Mouse (Mus musculus) lung, embryonic 14.5 days (tissue): ENCODE data around the gene Rac1. TPM values are rescaled to one million over a fixed set of nuclear protein-coding genes. Genes with fewer than 3 reads are reported as not detected.
A peak's percentile ranks its signal among the peaks of the same experiment; 100 is the strongest.

Experiments used
- ATAC-seq: fragments of 200-750 bp; cut with Nextera tagmentation; 2 replicates; pipeline ENCODE4 v1.8.0; 2017; ENCODE audit warnings: mild to moderate bottlenecking, moderate TSS enrichment, moderate library complexity; ENCODE audit not compliant: insufficient read depth
- DNase-seq: peaks from one replicate; pipeline ENCODE4 v3.0.0-alpha.2; 2015
- H3K27ac ChIP-seq: fragments of 300-500 bp; sonication (generic); 2 replicates; pipeline ENCODE4 v1.5.1; 2014; ENCODE audit warnings: low read depth, mild to moderate bottlenecking, moderate library complexity
- H3K27me3 ChIP-seq: fragments of 300-500 bp; sonication (generic); 2 replicates; pipeline ENCODE4 v1.6.1; 2014; ENCODE audit warnings: low read length, control low read depth; ENCODE audit not compliant: insufficient read depth
- H3K36me3 ChIP-seq: fragments of 300-500 bp; sonication (generic); 2 replicates; pipeline ENCODE4 v1.6.1; 2014; ENCODE audit warnings: control low read depth; ENCODE audit not compliant: insufficient read depth
- H3K4me1 ChIP-seq: fragments of 300-500 bp; sonication (generic); 2 replicates; pipeline ENCODE4 v1.6.1; 2014; ENCODE audit warnings: antibody characterized with exemption, control low read depth; ENCODE audit not compliant: insufficient read depth
- H3K4me2 ChIP-seq: fragments of 300-500 bp; sonication (generic); 2 replicates; pipeline ENCODE4 v1.6.1; 2014; ENCODE audit warnings: mild to moderate bottlenecking
- H3K4me3 ChIP-seq: fragments of 300-500 bp; sonication (generic); 2 replicates; pipeline ENCODE4 v1.5.1; 2014; ENCODE audit warnings: low read depth, low read length
- H3K9ac ChIP-seq: fragments of 300-500 bp; sonication (generic); 2 replicates; pipeline ENCODE4 v1.6.1; 2014
- H3K9me3 ChIP-seq: fragments of 300-500 bp; sonication (generic); 2 replicates; pipeline ENCODE4 v1.6.1; 2016; ENCODE audit warnings: low read depth, low read length, control low read depth
- CTCF ChIP-seq: IDR thresholded peaks from 2 replicates; pipeline ENCODE4 v1.5.1; 2016; ENCODE audit warnings: antibody characterized with exemption, low read depth
- WGBS: fragments of 180-500 bp; shearing (Covaris S2); extraction: QIAGEN DNeasy Blood & Tissue Kit; methylation state at CpG from one replicate; pipeline ENCODE4 v1.1.7; 2014; 5-methylcytosine and 5-hydroxymethylcytosine counted together
- polyA plus RNA-seq: library from polyadenylated mRNA; unstranded; fragments of >200 nt; fragmentation: Nextera tagmentation; extraction: Ambion mirVana; gene quantifications from 2 replicates; pipeline ENCODE4 v1.2.1, GENCODE M21; 2014

Gene Rac1
- polyA plus RNA-seq, 1 experiment from 2014 or later = 588 TPM

- Histone ChIP-seq H3K27ac (peak overlapping the region; percentile 64), H3K4me1 (no peaks in the 10 kb centered on the region), H3K27me3 (no peaks in the 10 kb centered on the region), H3K9ac (no peak overlapping the region), H3K9me3 (no peaks in the 10 kb centered on the region), H3K4me3 (no peak overlapping the region), H3K36me3 (peaks cover 27% of the 10 kb centered on the region; the same call in 1 of the 2 replicates), H3K4me2 (no peak overlapping the region)
- no peak for TF ChIP-seq CTCF
- peak; percentile 39; the same call in 1 of the 2 replicates for ATAC-seq
- 65% methylated on average over 15 of the region's 15 CpGs for WGBS
- peak; percentile 82 for DNase-seq
Observed at GRCm38 (mm10) chr5:143470421-143471164, 57.2 kb downstream of the Rac1 start.

DNA sequence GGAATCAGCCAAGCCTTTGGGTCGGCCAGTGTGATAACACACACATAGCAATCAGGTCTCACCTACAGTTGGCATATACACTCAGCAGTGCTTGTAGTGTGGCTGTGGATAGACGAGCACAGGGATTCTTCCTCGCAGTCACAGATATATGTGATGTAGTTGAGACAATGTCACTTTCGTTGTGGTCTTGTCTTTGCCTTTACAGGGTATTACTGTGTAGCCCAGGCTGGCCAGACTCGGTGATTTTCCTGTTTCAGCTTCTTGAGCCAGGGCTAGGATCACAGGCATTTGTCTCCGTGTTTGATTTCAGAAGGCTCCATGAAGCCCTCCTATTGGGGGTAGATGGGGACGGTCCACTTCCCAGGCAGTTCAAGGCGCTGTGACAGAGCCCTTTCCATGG is 58.2 kb downstream of the Rac1 start:
- TF ChIP-seq CTCF = no peak
- H3K4me2 ChIP-seq = no peak overlapping the region
- ATAC-seq = no peak
- no peak for DNase-seq
- peaks cover 21% of the 10 kb centered on the region; the same call in 1 of the 2 replicates for H3K36me3 ChIP-seq
- H3K27me3 ChIP-seq = no peaks in the 10 kb centered on the region
- H3K4me3 ChIP-seq = no peak overlapping the region
- H3K9me3 ChIP-seq = no peaks in the 10 kb centered on the region
- H3K9ac ChIP-seq = no peak overlapping the region
- no peak overlapping the region for H3K27ac ChIP-seq
- WGBS = 91% methylated on average over 8 of the region's 8 CpGs
- no peaks in the 10 kb centered on the region for H3K4me1 ChIP-seq

- Histone ChIP-seq H3K27me3 (no peaks in the 10 kb centered on the region), H3K9ac (no peak overlapping the region), H3K4me1 (no peaks in the 10 kb centered on the region), H3K4me2 (no peak overlapping the region), H3K27ac (no peak overlapping the region), H3K9me3 (no peaks in the 10 kb centered on the region), H3K36me3 (peaks cover 17% of the 10 kb centered on the region; the same call in 1 of the 2 replicates), H3K4me3 (no peak overlapping the region)
- TF ChIP-seq CTCF = no peak
- 86% methylated on average over 6 of the region's 6 CpGs for WGBS
- ATAC-seq (no peak), DNase-seq (no peak)
Observed at GRCm38 (mm10) chr5:143467931-143468330, 59.9 kb downstream of the Rac1 start.

DNA sequence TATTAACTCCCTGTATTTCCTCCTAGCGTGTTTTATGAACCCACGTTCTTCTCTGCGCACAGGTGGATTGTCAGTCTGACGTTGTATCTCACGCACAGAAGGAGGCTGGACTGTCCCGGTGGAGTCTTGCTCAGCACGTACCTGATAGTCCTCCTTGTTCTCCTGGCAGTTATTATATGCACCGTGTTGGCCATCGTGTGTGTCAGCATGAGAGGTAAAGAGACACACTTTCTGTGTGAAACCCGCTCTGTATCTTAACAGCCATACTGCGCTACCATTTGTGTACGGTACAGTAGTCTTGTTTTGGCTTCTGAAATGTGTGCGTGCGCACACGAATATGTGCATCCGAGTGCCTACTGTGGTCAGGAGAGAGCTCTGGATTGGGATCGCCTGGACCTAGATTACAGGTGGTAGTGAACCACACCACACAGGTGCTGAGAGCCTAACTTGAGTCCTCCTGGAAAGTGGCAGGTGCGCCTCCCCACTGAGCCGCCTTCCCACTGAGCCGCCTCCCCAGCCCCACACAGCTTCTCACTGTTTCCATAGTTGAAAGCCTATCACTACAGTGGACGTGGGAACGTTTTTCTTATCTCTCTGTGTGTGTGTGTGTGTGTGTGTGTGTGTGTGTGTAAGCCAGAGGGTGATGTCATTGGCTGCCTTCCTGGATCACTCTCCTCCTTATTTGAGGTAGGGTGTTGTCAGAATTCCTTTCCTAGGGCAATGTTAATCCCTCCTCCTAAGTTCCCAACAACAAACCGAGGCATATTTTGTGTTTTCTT is 60.8 kb downstream of the Rac1 start:
- Histone ChIP-seq H3K4me3 (no peak overlapping the region), H3K27ac (no peak overlapping the region), H3K27me3 (no peaks in the 10 kb centered on the region), H3K4me1 (no peaks in the 10 kb centered on the region), H3K9me3 (no peaks in the 10 kb centered on the region), H3K36me3 (peaks cover 16% of the 10 kb centered on the region; the same call in 1 of the 2 replicates), H3K4me2 (no peak overlapping the region), H3K9ac (no peak overlapping the region)
- ATAC-seq (no peak), DNase-seq (no peak)
- TF ChIP-seq CTCF = no peak
- 86% methylated on average over 23 of the region's 23 CpGs for WGBS

DNA sequence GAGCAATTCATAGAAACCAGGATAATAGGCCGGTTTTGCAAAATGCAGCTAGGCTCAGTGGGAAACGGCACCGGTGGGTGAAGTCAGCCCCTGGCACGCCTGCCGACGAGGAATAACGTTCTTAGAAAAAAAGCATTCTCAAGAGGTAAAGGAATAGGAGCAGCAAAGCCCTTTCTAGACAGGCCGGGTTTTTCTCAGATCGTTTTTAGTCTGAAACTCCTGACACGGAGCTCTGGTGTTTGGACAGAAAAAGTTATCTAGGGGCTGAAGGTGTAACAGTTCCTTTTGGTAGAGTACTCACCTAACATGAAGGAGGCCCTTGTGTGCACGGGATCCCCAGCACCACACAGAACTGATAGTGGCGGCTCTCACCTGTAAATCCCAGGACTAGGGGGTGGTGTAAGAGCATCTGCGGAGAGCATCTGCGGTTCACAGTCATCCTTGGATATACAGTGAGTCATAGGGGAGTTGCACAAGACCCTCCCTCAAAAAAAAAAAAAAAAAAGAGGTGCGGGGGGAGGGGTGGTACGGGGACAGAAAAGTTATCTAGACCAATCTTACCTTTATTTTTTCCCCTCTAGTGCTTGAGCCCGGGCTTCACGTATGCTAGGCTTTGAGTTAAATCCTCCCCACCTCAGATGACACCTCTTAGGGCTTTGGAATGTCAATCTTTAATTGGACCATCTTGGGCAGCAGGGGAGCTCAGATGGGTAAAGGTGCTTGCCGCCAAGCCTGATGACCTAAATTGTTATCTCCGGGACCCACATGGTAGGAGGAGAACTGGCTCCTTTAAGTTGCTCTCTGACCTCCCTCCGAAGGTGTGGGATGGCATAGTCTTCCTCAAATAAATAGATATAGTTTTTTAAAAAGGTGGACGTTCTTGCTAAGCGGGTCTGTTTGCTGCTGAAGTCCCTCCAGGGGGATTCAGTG is 62.4 kb downstream of the Rac1 start:
- Histone ChIP-seq H3K9ac (peak overlapping the region; percentile 68), H3K36me3 (peaks cover 16% of the 10 kb centered on the region; the same call in 1 of the 2 replicates), H3K27ac (no peak overlapping the region), H3K4me2 (peak overlapping the region; percentile 95), H3K9me3 (no peaks in the 10 kb centered on the region), H3K27me3 (no peaks in the 10 kb centered on the region), H3K4me1 (no peaks in the 10 kb centered on the region), H3K4me3 (peak overlapping the region; percentile 69)
- 29% methylated on average over 23 of the region's 23 CpGs for WGBS
- peak; percentile 17 for DNase-seq
- TF ChIP-seq CTCF = no peak
- ATAC-seq = no peak

GRCm38 (mm10) chr5:143464757-143465118 is 63.1 kb downstream of the Rac1 start:
- peak overlapping the region; percentile 69 for H3K4me3 ChIP-seq
- DNase-seq (no peak), ATAC-seq (peak; percentile 69)
- TF ChIP-seq CTCF = no peak
- H3K4me2 ChIP-seq = peak overlapping the region; percentile 95
- H3K36me3 ChIP-seq = peaks cover 14% of the 10 kb centered on the region; the same call in 1 of the 2 replicates
- peak overlapping the region; percentile 68 for H3K9ac ChIP-seq
- H3K4me1 ChIP-seq = no peaks in the 10 kb centered on the region
- H3K9me3 ChIP-seq = no peaks in the 10 kb centered on the region
- no peaks in the 10 kb centered on the region for H3K27me3 ChIP-seq
- H3K27ac ChIP-seq = 0 out of 2 replicates have a peak overlapping the region, but pooled peaks have one; percentile 33
- WGBS = under 1% methylated on average over 20 of the region's 20 CpGs
